Mouse (Mus musculus): ENCODE measurements around the gene Tex38. TPM values are rescaled to one million over a fixed set of nuclear protein-coding genes. Genes with fewer than 3 reads are reported as not detected.

Tex38 gene
- polyA plus RNA-seq (2015; fragmentation: Nextera tagmentation; extraction: Ambion mirVana): 0.46 and 0.72 TPM in 2 replicates

- Histone ChIP-seq H3K4me1 (ENCODE audit: control insufficient read depth, insufficient read depth, low read length) (peaks cover 12% of the 10 kb centered on the region), H3K4me2 (ENCODE audit: low read length) (no peak within 1 kb of the TSS), H3K36me3 (ENCODE audit: control insufficient read depth, insufficient read depth, low read length) (no peaks in the 10 kb centered on the region), H3K9ac (ENCODE audit: low read depth, low read length) (no peak within 1 kb of the TSS), H3K4me3 (ENCODE audit: low read depth, low read length) (no peak within 1 kb of the TSS), H3K27me3 (ENCODE audit: control insufficient read depth, insufficient read depth, low read depth, low read length) (no peaks in the 10 kb centered on the region), H3K9me3 (replicated peaks; ENCODE audit: control insufficient read depth, low read length, poor library complexity, severe bottlenecking) (no peaks in the 10 kb centered on the region), H3K27ac (ENCODE audit: low read length) (no peak within 1 kb of the TSS)
- WGBS: 78% methylated on average over 3 of the region's 3 CpGs
- ATAC-seq: no peak
Measured at GRCm38 (mm10) chr4:115780918-115781317, at the start of gene Tex38. Gene Tex38, minus strand, starts transcription at chr4:115781018.

DNA sequence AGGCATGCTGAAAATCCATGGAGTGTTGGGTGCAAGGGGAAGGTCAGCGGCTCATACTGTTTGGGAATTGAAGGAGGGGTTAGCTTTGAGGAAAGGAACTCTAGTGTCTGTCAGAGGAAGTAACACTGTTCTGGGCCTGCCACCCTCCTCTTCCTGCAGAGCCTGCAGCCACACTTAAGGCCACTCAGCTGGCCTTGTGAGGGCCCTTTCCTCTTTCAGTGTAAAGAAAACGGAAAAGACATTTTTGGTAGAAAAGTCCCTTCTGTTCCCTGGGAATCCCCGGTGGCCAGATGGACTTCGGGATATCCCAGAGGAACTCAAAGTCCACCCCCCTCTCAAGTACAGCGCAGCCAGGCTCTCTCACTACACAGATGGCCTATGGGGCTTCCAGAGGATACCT, 49.7 kb upstream of the Tex38 start:
- 90% methylated on average over 5 of the region's 5 CpGs for WGBS
- no peak overlapping the region for H3K27ac ChIP-seq (ENCODE audit: low read length)

DNA sequence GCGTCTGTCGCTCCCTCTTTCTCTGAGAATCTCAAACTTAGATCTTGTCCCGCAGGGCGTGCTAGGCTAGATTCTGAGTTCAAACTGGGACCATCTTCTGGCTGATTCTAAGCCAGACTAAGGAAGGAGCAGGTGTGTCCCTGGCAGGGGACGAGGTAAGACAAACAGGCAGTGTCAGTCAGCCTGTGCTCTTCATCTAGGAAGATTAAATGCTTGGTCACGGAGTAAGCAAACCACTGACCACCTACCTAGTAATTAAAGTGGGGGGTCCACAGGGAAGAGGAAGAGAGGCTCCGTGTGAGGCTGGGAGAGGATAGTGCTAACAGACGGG, 47.7 kb upstream of the Tex38 start:
- WGBS: 6% methylated on average over 8 of the region's 8 CpGs
- no peaks in the 10 kb centered on the region for H3K9me3 ChIP-seq (replicated peaks; ENCODE audit: control insufficient read depth, low read length, poor library complexity, severe bottlenecking)
- ATAC-seq: no peak; the same call in none of the 2 replicates
- peaks cover 6% of the 10 kb centered on the region for H3K4me1 ChIP-seq (ENCODE audit: control insufficient read depth, insufficient read depth, low read length)
- H3K4me3 ChIP-seq (ENCODE audit: low read depth, low read length): peak overlapping the region; percentile 78
- no peaks in the 10 kb centered on the region for H3K27me3 ChIP-seq (ENCODE audit: control insufficient read depth, insufficient read depth, low read depth, low read length)
- H3K36me3 ChIP-seq (ENCODE audit: control insufficient read depth, insufficient read depth, low read length): no peaks in the 10 kb centered on the region
- peak overlapping the region; percentile 72 for H3K4me2 ChIP-seq (ENCODE audit: low read length)
- peak overlapping the region; percentile 81 for H3K9ac ChIP-seq (ENCODE audit: low read depth, low read length)
- H3K27ac ChIP-seq (ENCODE audit: low read length): no peak overlapping the region

More for the DNA sequence above, 49.7 kb upstream of the Tex38 start:
- Histone ChIP-seq H3K9me3 (replicated peaks; ENCODE audit: control insufficient read depth, low read length, poor library complexity, severe bottlenecking) (no peaks in the 10 kb centered on the region), H3K4me1 (ENCODE audit: control insufficient read depth, insufficient read depth, low read length) (peaks cover 6% of the 10 kb centered on the region), H3K9ac (ENCODE audit: low read depth, low read length) (no peak overlapping the region), H3K4me3 (ENCODE audit: low read depth, low read length) (no peak overlapping the region), H3K27me3 (ENCODE audit: control insufficient read depth, insufficient read depth, low read depth, low read length) (no peaks in the 10 kb centered on the region), H3K36me3 (ENCODE audit: control insufficient read depth, insufficient read depth, low read length) (no peaks in the 10 kb centered on the region), H3K4me2 (ENCODE audit: low read length) (no peak overlapping the region)
- ATAC-seq: no peak

DNA sequence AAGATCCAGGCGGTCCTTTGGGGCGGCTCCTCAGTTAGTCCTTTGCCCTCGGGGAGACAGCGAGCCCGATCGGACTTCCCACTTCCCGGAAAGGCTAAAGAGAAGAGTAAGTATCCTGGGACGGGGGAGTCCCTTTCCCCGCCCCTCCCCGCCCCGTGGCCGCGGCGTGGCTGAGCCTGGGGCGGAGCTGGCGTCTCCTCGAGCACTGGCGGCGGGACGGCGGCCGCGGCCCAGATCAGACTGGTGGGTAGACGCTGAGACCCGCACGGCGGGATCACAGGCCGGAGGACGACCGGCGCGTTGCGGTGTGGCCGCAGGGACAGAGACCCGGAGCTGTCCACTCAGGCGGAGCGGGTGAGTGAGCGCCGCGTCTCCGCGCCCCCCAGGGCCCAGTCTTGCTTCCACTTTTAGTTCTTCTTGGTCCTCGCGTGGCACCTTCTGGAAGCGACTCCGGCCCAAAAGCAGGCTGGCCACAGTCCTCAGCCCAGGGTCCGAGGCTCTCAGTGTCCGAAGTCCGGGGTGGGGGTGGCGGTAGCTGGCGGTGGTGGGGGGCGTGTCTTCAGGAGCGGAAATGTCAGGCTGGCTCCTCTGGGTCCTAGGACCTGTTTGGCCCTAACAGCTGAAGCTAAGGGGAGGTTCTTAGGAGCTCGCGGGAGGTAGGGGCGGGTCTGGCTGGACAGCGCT, 47.2 kb upstream of the Tex38 start, which contains the start of gene Mob3c:
Mob3c (plus strand) TSS at position 205 of the 684 bp plus-strand sequence.
- Histone ChIP-seq H3K9me3 (replicated peaks; ENCODE audit: control insufficient read depth, low read length, poor library complexity, severe bottlenecking) (no peaks in the 10 kb centered on the region), H3K9ac (ENCODE audit: low read depth, low read length) (peak within 1 kb of the TSS; percentile 81), H3K36me3 (ENCODE audit: control insufficient read depth, insufficient read depth, low read length) (no peaks in the 10 kb centered on the region), H3K4me2 (ENCODE audit: low read length) (peak within 1 kb of the TSS; percentile 72), H3K27ac (ENCODE audit: low read length) (peak within 1 kb of the TSS; percentile 62), H3K4me3 (ENCODE audit: low read depth, low read length) (peak within 1 kb of the TSS; percentile 78), H3K27me3 (ENCODE audit: control insufficient read depth, insufficient read depth, low read depth, low read length) (no peaks in the 10 kb centered on the region), H3K4me1 (ENCODE audit: control insufficient read depth, insufficient read depth, low read length) (peaks cover 6% of the 10 kb centered on the region)
- under 1% methylated on average over 57 of the region's 57 CpGs for WGBS
- ATAC-seq: peak; percentile 88

- WGBS: under 1% methylated on average over 4 of the region's 4 CpGs
Measured at GRCm38 (mm10) chr4:115827535-115827887, 46.7 kb upstream of the Tex38 start.

GRCm38 (mm10) chr4:115827066-115827465, 46.2 kb upstream of the Tex38 start:
- no peak overlapping the region for H3K4me3 ChIP-seq (ENCODE audit: low read depth, low read length)
- WGBS: 75% methylated on average over 3 of the region's 3 CpGs

More at GRCm38 (mm10) chr4:115827535-115827887, 46.7 kb upstream of the Tex38 start:
- H3K4me2 ChIP-seq (ENCODE audit: low read length): peak overlapping the region; percentile 72
- peak overlapping the region; percentile 78 for H3K4me3 ChIP-seq (ENCODE audit: low read depth, low read length)
- H3K9me3 ChIP-seq (replicated peaks; ENCODE audit: control insufficient read depth, low read length, poor library complexity, severe bottlenecking): no peaks in the 10 kb centered on the region
- no peaks in the 10 kb centered on the region for H3K36me3 ChIP-seq (ENCODE audit: control insufficient read depth, insufficient read depth, low read length)
- H3K27me3 ChIP-seq (ENCODE audit: control insufficient read depth, insufficient read depth, low read depth, low read length): no peaks in the 10 kb centered on the region
- ATAC-seq: peak; percentile 34; the same call in 1 of the 2 replicates
- peaks cover 6% of the 10 kb centered on the region for H3K4me1 ChIP-seq (ENCODE audit: control insufficient read depth, insufficient read depth, low read length)
- H3K27ac ChIP-seq (ENCODE audit: low read length): no peak overlapping the region
- H3K9ac ChIP-seq (ENCODE audit: low read depth, low read length): peak overlapping the region; percentile 81

DNA sequence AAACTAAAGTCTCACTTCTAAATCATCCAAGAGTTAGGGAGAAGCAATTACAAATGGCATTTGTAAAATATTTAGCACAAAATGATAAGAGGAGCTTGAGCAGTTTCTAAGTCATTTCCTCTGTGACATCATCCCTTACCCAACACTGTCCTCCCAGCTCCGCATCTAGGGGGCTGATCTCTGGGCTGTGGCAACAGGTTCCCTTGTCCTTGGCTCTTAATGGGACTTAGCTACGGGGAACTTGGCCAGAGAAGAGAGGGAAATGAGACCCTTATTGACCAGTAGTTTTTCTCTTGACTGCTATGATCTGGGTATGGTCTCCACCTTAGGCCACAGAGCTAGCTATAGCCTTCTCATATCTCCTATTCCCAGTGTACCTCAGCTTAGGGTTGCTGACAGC, 44.5 kb upstream of the Tex38 start:
- Histone ChIP-seq H3K9ac (ENCODE audit: low read depth, low read length) (no peak overlapping the region), H3K9me3 (replicated peaks; ENCODE audit: control insufficient read depth, low read length, poor library complexity, severe bottlenecking) (no peaks in the 10 kb centered on the region), H3K36me3 (ENCODE audit: control insufficient read depth, insufficient read depth, low read length) (no peaks in the 10 kb centered on the region), H3K27ac (ENCODE audit: low read length) (no peak overlapping the region), H3K4me3 (ENCODE audit: low read depth, low read length) (no peak overlapping the region), H3K4me2 (ENCODE audit: low read length) (no peak overlapping the region), H3K27me3 (ENCODE audit: control insufficient read depth, insufficient read depth, low read depth, low read length) (no peaks in the 10 kb centered on the region), H3K4me1 (ENCODE audit: control insufficient read depth, insufficient read depth, low read length) (peaks cover 6% of the 10 kb centered on the region)
- 86% methylated on average over 2 of the region's 2 CpGs for WGBS
- ATAC-seq: no peak

More at GRCm38 (mm10) chr4:115827066-115827465, 46.2 kb upstream of the Tex38 start:
- Histone ChIP-seq H3K36me3 (ENCODE audit: control insufficient read depth, insufficient read depth, low read length) (no peaks in the 10 kb centered on the region), H3K9ac (ENCODE audit: low read depth, low read length) (no peak overlapping the region), H3K27me3 (ENCODE audit: control insufficient read depth, insufficient read depth, low read depth, low read length) (no peaks in the 10 kb centered on the region), H3K9me3 (replicated peaks; ENCODE audit: control insufficient read depth, low read length, poor library complexity, severe bottlenecking) (no peaks in the 10 kb centered on the region), H3K4me2 (ENCODE audit: low read length) (peak overlapping the region; percentile 72; the same call in 1 of the 2 replicates), H3K27ac (ENCODE audit: low read length) (no peak overlapping the region), H3K4me1 (ENCODE audit: control insufficient read depth, insufficient read depth, low read length) (peaks cover 6% of the 10 kb centered on the region)
- no peak for ATAC-seq

DNA sequence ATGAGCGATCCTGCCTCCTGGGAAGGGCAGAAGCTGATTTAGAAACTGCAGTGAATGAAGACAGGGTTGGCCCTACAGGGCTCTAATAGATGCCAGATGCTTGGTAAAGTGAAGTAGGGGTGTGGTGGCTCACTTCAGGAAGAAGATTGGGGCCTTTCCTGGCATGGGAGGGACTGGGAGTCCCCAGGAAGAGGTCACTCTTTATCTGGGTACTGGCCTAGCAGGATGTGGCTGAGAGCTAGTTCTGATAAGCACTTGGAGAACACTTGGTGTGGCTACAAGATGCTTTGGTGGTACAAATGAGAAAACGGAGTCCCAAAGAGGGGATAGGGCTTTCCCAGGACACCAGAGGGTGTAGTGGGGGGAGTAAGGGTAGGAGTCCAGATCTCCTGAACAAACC, 43.4 kb upstream of the Tex38 start:
- Histone ChIP-seq H3K36me3 (ENCODE audit: control insufficient read depth, insufficient read depth, low read length) (no peaks in the 10 kb centered on the region), H3K4me3 (ENCODE audit: low read depth, low read length) (no peak overlapping the region), H3K9me3 (replicated peaks; ENCODE audit: control insufficient read depth, low read length, poor library complexity, severe bottlenecking) (no peaks in the 10 kb centered on the region), H3K4me2 (ENCODE audit: low read length) (no peak overlapping the region), H3K9ac (ENCODE audit: low read depth, low read length) (no peak overlapping the region), H3K27ac (ENCODE audit: low read length) (no peak overlapping the region), H3K27me3 (ENCODE audit: control insufficient read depth, insufficient read depth, low read depth, low read length) (no peaks in the 10 kb centered on the region), H3K4me1 (ENCODE audit: control insufficient read depth, insufficient read depth, low read length) (peaks cover 6% of the 10 kb centered on the region)
- 85% methylated on average over 2 of the region's 2 CpGs for WGBS
- no peak for ATAC-seq

DNA sequence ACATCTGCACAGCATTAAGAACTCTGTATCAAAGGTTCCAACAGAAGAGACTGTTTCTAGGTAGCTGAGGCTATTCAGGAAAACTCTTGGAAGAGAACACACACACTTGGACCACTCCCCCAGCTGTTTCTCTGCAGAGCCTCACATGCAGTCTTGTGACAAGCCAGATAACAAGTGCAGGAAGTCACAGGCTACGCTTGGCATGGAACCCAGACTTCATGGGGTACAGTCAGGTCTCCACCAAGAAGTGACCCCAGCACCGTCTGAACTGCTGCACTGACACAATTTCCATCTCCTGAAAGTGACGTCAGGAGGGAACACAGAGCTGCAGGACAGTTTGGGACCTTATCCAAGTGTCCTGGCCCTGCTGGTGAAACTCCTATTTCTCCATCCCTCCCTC, 41.1 kb upstream of the Tex38 start:
- ATAC-seq: no peak
- no peak overlapping the region for H3K4me3 ChIP-seq (ENCODE audit: low read depth, low read length)
- H3K4me1 ChIP-seq (ENCODE audit: control insufficient read depth, insufficient read depth, low read length): no peaks in the 10 kb centered on the region; the same call in 1 of the 2 replicates
- H3K9ac ChIP-seq (ENCODE audit: low read depth, low read length): no peak overlapping the region
- no peaks in the 10 kb centered on the region for H3K27me3 ChIP-seq (ENCODE audit: control insufficient read depth, insufficient read depth, low read depth, low read length)
- no peak overlapping the region for H3K4me2 ChIP-seq (ENCODE audit: low read length)
- no peaks in the 10 kb centered on the region for H3K9me3 ChIP-seq (replicated peaks; ENCODE audit: control insufficient read depth, low read length, poor library complexity, severe bottlenecking)
- WGBS: 79% methylated on average over 3 of the region's 3 CpGs
- no peak overlapping the region for H3K27ac ChIP-seq (ENCODE audit: low read length)
- H3K36me3 ChIP-seq (ENCODE audit: control insufficient read depth, insufficient read depth, low read length): no peaks in the 10 kb centered on the region

Measured in midbrain, embryonic 16.5 days (tissue).